Mouse (Mus musculus) intestine, embryonic 16.5 days (tissue): ENCODE measurements around the gene Rnf216. TPM values are rescaled to one million over a fixed set of nuclear protein-coding genes. Genes with fewer than 3 reads are reported as not detected.

ENCODE experiments used
- ATAC-seq: fragments of 200-750 bp; cut with Nextera tagmentation; 2 replicates; pipeline ENCODE4 v1.8.0; 2017; ENCODE audit warnings: moderate TSS enrichment, moderate library complexity
- H3K27ac ChIP-seq: fragments of 300-500 bp; sonication (generic); 2 replicates; pipeline ENCODE4 v1.5.1; 2014; ENCODE audit warnings: mild to moderate bottlenecking, low read length
- H3K27me3 ChIP-seq: fragments of 300-500 bp; sonication (generic); replicated peaks from 2 replicates; pipeline ENCODE4 v1.6.1; 2014; ENCODE audit warnings: low read length, control low read depth, mixed read lengths; ENCODE audit not compliant: control insufficient read depth, insufficient read depth
- H3K36me3 ChIP-seq: fragments of 300-500 bp; sonication (generic); 2 replicates; pipeline ENCODE4 v1.6.1; 2014; ENCODE audit warnings: low read length, control low read depth; ENCODE audit not compliant: control insufficient read depth, insufficient read depth
- H3K4me1 ChIP-seq: fragments of 300-500 bp; sonication (generic); 2 replicates; pipeline ENCODE4 v1.6.1; 2014; ENCODE audit warnings: low read length, control low read depth, mixed read lengths; ENCODE audit not compliant: control insufficient read depth, insufficient read depth
- H3K4me2 ChIP-seq: fragments of 300-500 bp; sonication (generic); 2 replicates; pipeline ENCODE4 v1.6.1; 2014; ENCODE audit warnings: low read depth, low read length, control low read depth
- H3K4me3 ChIP-seq: fragments of 300-500 bp; sonication (generic); 2 replicates; pipeline ENCODE4 v1.5.1; 2014; ENCODE audit warnings: mild to moderate bottlenecking, low read length
- H3K9ac ChIP-seq: fragments of 300-500 bp; sonication (generic); 2 replicates; pipeline ENCODE4 v1.6.1; 2014; ENCODE audit warnings: low read depth, low read length
- H3K9me3 ChIP-seq: fragments of 300-500 bp; sonication (generic); 2 replicates; pipeline ENCODE4 v1.6.1; 2016; ENCODE audit warnings: low read length, control low read depth; ENCODE audit not compliant: control insufficient read depth
- WGBS: fragments of 180-500 bp; shearing (Covaris S2); extraction: QIAGEN DNeasy Blood & Tissue Kit; methylation state at CpG from one replicate; pipeline ENCODE4 v1.1.7; 2014; 5-methylcytosine and 5-hydroxymethylcytosine counted together
- polyA plus RNA-seq: library from polyadenylated mRNA; unstranded; fragments of >200 nt; fragmentation: Nextera tagmentation; extraction: Ambion mirVana; gene quantifications from 2 replicates; pipeline ENCODE4 v1.2.1, GENCODE M21; 2015

Gene Rnf216
- polyA plus RNA-seq, 1 experiment from 2014 or later: 28.4 TPM

DNA sequence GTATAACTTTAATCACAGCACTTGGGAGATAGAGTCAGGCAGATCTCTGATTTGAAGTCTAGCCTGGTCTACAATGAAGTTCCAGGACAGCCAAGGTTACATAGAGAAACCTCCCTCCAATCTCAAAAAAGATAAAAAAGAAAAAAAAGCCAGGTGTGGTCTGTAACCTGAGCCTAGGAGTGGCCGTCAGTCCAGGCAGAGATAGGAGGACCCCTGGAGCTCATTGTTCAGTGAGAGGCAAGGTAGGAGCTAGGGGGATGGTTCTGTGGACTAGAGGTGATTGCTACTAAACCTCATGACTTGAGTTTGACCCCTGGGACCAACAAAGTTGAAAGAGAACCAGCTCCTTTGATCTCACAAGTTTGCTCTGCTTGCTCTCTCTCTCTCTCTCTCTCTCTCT, 9.9 kb upstream of the Rnf216 start:
- Histone ChIP-seq H3K36me3 (no peaks in the 10 kb centered on the region), H3K27ac (no peak overlapping the region), H3K9me3 (no peaks in the 10 kb centered on the region), H3K9ac (no peak overlapping the region), H3K4me3 (no peak overlapping the region), H3K27me3 (no peaks in the 10 kb centered on the region), H3K4me1 (no peaks in the 10 kb centered on the region), H3K4me2 (no peak overlapping the region)
- ATAC-seq: no peak
- 11% methylated on average over 1 of the region's 1 CpGs for WGBS

DNA sequence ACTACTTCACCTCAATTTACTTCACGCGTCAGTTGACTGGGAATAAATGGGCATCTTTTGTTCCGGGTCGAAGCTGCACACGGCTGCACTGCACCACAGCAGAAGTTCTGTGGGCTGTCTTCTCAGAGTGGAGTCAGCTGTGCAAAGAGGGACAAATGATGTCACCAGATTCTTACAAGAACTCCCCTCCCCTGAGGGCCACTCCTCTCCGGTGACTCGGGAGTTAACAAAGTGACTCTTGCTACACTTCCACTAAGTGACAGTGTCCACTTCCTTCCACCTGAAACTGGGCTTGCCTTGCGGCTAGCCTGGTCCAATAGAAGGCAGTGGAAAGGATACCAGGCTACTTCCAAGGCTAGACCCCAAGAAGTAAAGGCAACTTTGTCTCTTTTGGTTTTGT, 9.3 kb upstream of the Rnf216 start:
- Histone ChIP-seq H3K9me3 (no peaks in the 10 kb centered on the region), H3K36me3 (no peaks in the 10 kb centered on the region), H3K4me1 (no peaks in the 10 kb centered on the region), H3K4me2 (no peak overlapping the region), H3K27ac (no peak overlapping the region), H3K4me3 (no peak overlapping the region), H3K27me3 (no peaks in the 10 kb centered on the region), H3K9ac (no peak overlapping the region)
- ATAC-seq: no peak
- WGBS: 79% methylated on average over 8 of the region's 8 CpGs

DNA sequence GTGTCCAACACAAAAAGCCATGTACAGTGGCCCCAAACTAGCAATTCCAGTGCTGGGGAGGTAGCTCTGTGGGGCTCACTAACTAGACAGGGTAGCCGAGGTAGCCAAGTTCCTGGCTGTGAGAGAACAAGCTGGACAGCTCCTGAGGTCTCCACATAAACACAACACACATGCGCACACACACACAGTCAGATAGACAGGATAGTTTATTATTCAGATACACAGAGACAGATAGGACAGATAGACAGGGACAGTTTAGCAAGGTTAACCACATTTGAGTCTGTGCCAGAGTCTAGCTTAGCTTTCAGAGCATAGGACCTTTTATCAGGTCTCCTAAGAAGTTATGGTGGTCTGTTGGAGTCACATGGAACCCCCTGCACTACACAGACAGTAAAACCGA, 6.0 kb downstream of the Rnf216 start:
- Histone ChIP-seq H3K9me3 (no peaks in the 10 kb centered on the region), H3K4me2 (no peak overlapping the region), H3K4me3 (no peak overlapping the region), H3K27me3 (no peaks in the 10 kb centered on the region), H3K27ac (no peak overlapping the region), H3K4me1 (peaks cover 20% of the 10 kb centered on the region), H3K9ac (no peak overlapping the region), H3K36me3 (no peaks in the 10 kb centered on the region)
- 90% methylated on average over 3 of the region's 3 CpGs for WGBS
- ATAC-seq: no peak

DNA sequence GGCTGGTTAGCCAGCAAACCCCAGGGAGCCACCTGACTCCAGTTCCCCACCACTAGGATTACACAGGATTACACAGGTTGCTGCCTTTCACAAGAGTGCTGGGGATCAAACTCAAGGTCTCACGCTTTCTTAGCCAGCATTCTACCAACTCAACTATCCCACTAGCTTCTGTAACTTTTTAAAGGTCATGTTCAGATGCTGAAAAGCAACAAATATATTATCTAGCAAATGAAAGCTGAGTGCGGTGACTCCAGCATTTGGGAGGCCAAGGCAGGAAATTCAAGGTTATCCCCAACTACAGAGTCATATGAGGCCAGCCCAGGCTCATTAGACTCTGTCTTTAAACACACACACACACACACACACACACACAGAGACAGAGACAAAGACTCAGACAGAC, 9.6 kb downstream of the Rnf216 start:
- H3K4me2 ChIP-seq: no peak overlapping the region

DNA sequence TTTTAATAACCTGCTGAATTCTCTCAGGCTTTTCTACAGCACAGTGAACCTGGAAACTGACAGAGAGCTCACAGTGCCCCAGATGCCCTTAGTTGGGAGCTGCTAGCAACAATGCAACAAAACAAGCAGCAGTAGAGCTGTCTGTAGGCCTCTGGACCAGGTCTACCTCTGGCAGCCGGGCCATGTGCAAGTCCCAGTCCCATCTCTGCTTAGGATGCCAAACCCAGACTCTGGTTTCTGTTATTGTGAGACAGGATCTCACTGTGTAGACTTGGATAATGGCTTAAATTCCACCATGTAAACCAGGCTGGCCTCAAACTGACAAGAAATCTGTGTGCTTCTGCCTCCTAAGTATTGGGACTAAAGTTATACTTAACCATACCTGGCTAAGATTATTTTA, 11.2 kb downstream of the Rnf216 start:
- WGBS: 78% methylated on average over 1 of the region's 1 CpGs
- Histone ChIP-seq H3K4me3 (no peak overlapping the region), H3K36me3 (no peaks in the 10 kb centered on the region), H3K27me3 (no peaks in the 10 kb centered on the region), H3K4me1 (peaks cover 3% of the 10 kb centered on the region; the same call in 1 of the 2 replicates), H3K27ac (no peak overlapping the region), H3K9ac (no peak overlapping the region), H3K9me3 (no peaks in the 10 kb centered on the region), H3K4me2 (no peak overlapping the region)
- no peak for ATAC-seq

More for the DNA sequence above, 9.6 kb downstream of the Rnf216 start:
- Histone ChIP-seq H3K36me3 (no peaks in the 10 kb centered on the region), H3K27ac (no peak overlapping the region), H3K27me3 (no peaks in the 10 kb centered on the region), H3K4me1 (peaks cover 3% of the 10 kb centered on the region; the same call in 1 of the 2 replicates), H3K9ac (no peak overlapping the region), H3K4me3 (no peak overlapping the region), H3K9me3 (no peaks in the 10 kb centered on the region)
- no peak for ATAC-seq
- WGBS: 94% methylated on average over 2 of the region's 2 CpGs

DNA sequence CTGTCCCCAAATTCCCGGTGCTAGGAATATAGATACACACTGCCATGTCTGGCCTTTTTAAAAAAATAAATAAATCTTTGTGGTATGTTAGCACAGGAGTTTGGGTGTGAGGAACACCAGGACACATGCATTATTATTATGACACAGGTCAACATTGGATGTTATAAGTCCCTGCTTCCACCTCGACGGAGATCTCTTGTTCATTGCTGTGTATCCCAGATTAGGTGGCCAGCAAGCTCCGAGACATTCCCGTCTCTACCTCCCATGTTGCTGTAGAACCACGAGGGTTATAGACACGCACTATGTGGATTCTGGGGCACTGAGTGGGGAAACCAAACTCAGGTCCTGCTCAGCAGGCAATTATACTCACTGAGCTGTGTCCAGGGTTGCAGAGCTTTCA, 17.5 kb downstream of the Rnf216 start:
- Histone ChIP-seq H3K27me3 (no peaks in the 10 kb centered on the region), H3K4me2 (no peak overlapping the region), H3K9me3 (no peaks in the 10 kb centered on the region), H3K4me3 (no peak overlapping the region), H3K9ac (no peak overlapping the region), H3K4me1 (no peaks in the 10 kb centered on the region), H3K27ac (no peak overlapping the region), H3K36me3 (peaks cover under 1% of the 10 kb centered on the region; the same call in 1 of the 2 replicates)
- WGBS: 90% methylated on average over 7 of the region's 7 CpGs
- ATAC-seq: no peak

DNA sequence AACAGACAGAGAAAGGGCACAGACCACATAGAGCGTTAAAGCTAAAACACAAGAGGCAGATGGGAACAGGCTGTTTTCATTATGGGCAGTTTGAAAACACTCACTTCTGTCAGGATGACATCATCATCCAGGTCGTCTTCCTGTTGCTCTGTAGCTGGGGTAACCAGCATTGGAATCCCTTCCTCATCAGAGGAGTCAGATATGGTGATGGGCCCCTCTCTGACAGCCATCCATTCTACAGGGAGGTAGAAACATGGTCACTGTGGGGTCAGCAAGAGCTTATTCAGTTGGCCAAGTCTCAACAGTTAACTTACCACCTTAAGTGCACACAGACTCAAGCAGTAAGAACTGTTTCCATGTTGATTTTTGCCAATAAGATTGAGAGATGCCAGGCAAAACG, 19.9 kb downstream of the Rnf216 start:
- Histone ChIP-seq H3K4me2 (no peak overlapping the region), H3K36me3 (peaks cover 4% of the 10 kb centered on the region; the same call in 1 of the 2 replicates), H3K4me1 (no peaks in the 10 kb centered on the region), H3K27ac (no peak overlapping the region), H3K9me3 (no peaks in the 10 kb centered on the region), H3K4me3 (no peak overlapping the region), H3K27me3 (no peaks in the 10 kb centered on the region), H3K9ac (no peak overlapping the region)
- WGBS: 72% methylated on average over 3 of the region's 3 CpGs
- no peak for ATAC-seq

DNA sequence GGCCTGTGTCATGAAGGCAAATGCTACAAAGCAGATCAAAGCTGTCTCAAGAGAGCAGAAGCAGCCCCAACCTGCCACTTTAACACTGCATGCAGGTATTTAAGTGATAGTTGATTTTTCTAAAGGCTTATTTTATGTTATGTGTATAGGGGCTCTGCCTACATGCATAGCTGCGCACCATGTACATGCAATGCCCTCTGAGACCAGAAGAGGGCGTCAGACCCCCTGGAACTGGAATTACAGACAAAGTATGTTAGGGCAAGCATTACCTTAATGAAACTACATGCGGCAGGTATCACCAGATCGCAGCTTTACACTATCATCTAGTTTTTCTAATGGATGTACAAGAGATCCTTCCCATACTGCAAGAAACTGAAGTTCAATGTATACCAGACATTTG, 27.9 kb downstream of the Rnf216 start:
- no peaks in the 10 kb centered on the region for H3K9me3 ChIP-seq

DNA sequence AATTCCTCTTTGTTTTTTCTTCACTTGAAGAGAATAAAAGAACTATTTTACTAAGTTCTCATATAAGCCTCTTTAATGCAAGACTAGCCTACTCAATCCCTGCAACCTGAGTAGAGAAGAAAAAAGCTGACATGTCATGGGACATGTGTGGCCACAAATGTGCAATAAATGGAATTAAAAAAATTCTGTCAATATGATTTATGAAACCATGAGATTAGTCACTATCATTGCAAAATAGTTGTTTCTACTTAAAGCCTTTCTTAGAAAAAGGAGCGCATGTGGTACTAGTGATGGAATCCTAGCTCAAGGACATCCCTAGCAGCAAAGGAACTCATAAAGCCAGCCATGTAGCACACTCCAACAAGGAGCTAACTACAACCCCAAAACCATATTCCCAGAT, 33.0 kb downstream of the Rnf216 start:
- Histone ChIP-seq H3K4me3 (no peak overlapping the region), H3K9me3 (no peaks in the 10 kb centered on the region), H3K9ac (no peak overlapping the region), H3K27me3 (no peaks in the 10 kb centered on the region), H3K4me1 (no peaks in the 10 kb centered on the region), H3K27ac (no peak overlapping the region), H3K36me3 (peaks cover 7% of the 10 kb centered on the region), H3K4me2 (no peak overlapping the region)
- 93% methylated on average over 1 of the region's 1 CpGs for WGBS
- no peak for ATAC-seq

More for the DNA sequence above, 27.9 kb downstream of the Rnf216 start:
- H3K9ac ChIP-seq: no peak overlapping the region
- H3K27me3 ChIP-seq: no peaks in the 10 kb centered on the region
- H3K36me3 ChIP-seq: peaks cover 8% of the 10 kb centered on the region
- no peak for ATAC-seq
- H3K4me1 ChIP-seq: no peaks in the 10 kb centered on the region
- H3K4me2 ChIP-seq: no peak overlapping the region
- H3K4me3 ChIP-seq: no peak overlapping the region
- 67% methylated on average over 4 of the region's 4 CpGs for WGBS
- H3K27ac ChIP-seq: no peak overlapping the region

DNA sequence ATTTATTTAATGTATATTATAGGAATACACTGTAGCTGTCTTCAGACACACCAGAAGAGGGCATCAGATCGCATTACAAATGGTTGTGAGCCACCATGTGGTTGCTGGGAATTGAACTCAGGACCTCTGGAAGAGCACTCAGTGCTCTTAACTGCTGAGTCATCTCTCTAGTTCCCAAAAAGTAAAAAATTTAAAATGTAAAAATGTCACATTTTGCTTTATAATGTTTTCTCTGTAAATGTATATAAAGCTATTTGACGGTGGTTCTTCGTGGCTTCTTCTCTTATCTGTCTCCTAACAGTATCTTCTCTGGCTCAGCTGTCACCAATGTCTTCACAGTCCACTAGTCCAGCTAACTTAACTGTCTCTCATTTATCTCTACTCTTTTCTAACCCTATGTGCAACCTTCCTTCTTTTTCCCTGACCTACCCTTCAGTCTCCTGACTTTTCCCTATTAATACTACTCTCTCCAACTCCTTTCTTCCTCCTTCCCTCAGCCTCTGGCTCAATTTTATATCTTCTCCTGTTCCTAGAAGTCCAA, 36.1 kb downstream of the Rnf216 start:
- Histone ChIP-seq H3K27ac (no peak overlapping the region), H3K9me3 (no peaks in the 10 kb centered on the region), H3K27me3 (no peaks in the 10 kb centered on the region), H3K4me1 (no peaks in the 10 kb centered on the region), H3K9ac (no peak overlapping the region), H3K4me3 (no peak overlapping the region), H3K4me2 (no peak overlapping the region), H3K36me3 (peaks cover 7% of the 10 kb centered on the region)
- 93% methylated on average over 3 of the region's 3 CpGs for WGBS
- no peak for ATAC-seq
